Mouse (Mus musculus): ENCODE results near the gene Gm5148. TPM values are rescaled to one million over a fixed set of nuclear protein-coding genes. Genes with fewer than 3 reads are reported as not detected.

The Gm5148 gene
- total RNA-seq, 2 experiments from 2014 or later, result 0.24 TPM; not detected in 1

DNA sequence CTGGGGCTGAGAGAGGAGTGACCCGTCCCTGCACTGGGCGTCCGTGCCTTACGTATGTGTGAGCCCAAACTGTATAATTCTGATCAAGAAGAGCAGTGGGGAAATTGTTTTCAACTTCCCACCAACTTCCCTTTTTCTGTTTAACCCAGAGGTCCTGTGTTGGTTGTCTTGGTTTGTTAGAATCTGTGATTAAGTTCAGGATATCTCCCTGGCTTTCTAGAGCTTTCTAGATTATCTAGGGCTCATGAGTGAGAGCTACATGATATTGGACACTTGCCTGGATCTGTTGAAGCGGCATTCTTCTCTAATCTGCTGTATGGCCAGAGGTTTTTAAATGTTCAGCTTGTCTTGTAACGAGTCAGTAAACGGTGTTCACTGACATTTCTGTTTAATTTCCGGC lies 30.7 kb downstream of the Gm5148 start:
- no peak for DNase-seq (ENCODE audit: low spot score)

DNA sequence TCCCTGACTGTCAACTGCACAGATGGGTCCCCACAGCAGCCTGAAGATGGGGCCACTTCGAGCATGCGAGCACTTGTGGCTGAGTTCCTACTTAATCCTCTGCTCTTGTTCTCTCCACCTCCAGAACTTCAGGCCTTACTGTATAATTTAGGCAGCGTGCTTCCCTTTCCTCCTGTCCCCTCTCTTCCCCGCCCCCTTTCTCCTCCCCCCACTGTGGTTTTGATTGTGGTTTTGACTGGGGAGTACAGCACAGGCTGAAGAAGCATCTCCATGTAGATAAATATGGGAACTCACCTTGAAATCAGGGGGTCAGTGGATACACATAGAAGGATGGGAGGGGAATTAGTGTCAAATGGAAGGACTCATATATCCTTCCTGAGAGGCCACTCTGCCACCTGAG lies 31.3 kb downstream of the Gm5148 start:
- DNase-seq (ENCODE audit: low spot score), result no peak

DNA sequence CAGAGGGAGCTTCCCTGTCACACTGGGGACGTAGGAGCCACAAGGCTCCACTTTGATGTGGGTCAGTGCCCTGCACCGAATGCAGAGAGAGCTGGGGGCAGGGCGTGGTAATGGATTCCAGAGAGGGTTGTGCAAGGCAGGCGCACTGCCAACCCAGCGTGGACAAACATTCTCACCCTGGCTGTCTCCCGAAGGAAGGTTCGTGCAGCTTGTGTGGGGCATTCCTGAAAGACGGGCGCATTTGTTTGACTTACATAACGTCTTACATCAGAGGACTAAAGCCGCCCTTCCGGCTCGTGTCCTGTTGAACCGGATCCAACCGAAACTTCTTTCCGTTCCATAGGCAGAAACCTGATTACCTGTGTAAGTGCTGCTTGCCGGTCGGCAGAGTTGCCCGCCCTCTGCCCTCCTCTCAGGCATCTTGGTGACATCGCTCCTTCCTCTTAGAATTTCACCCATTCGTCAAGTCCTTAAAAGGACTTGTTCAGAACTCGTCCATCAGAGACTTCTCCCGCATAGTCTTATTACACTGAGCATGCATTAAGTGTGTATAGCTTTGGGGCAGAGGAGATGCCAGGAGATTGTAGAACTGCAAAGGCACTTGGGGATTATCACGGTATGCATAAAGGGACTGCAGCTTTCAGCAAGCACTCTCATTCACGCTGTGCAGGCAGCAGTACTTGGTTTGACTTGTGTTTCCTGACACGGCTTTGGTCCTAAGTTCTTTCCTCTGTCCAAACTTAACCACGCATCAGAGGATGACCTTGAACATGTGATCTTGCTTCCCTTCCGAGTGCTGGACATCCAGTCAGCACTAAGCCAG lies 36.9 kb downstream of the Gm5148 start:
- peak; percentile 52 for DNase-seq (ENCODE audit: low spot score)

DNA sequence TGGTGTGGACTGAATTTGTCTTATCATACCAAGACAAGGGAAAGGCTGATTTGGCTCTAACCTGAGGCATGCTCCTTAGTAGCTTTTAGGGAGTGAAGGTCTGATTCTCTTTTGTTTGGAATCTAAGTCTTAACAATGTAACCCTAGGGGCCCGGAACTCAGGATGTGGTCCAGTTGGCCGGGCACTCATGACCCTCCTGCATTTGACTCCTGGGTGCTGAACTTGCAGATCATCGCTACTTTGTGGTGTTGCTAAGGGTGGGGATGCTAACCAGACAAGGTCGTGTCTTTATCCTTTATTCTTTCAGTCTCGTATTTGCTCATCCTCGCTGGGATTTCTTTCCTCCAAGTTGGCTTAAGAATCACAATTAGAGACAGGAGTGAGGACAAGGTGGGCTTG lies 37.5 kb downstream of the Gm5148 start:
- no peak for DNase-seq (ENCODE audit: low spot score)

- DNase-seq (ENCODE audit: low spot score), result no peak
These were observed 38.1 kb downstream of the Gm5148 start for GRCm38 (mm10) chr3:37686219-37686618.

- no peak for DNase-seq (ENCODE audit: low spot score)
These were observed 48.0 kb downstream of the Gm5148 start for GRCm38 (mm10) chr3:37676291-37676690.

DNA sequence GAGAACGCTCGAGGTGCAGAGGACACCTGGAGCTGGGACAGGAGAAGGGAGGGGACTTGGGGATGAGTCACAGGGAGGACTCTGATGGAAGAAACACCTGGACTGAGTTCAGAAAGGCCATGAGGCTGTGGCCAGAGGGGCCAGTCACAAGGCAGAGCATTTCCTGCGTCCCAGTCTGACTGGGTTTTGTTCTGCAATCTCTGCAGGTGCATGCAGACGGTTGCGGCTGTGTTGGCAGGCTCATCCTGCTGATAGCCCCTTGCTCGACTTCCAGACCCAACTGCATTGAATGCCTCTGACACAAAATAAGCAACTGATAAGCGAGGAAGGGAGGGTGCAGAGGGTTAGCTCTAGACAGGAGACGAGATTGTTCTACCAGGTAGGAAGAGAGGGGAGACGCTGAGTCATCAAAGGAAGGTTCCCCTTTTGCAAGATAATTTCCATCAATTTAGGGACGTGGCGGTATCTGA lies 49.2 kb downstream of the Gm5148 start:
- DNase-seq (ENCODE audit: low spot score), result no peak

- DNase-seq (ENCODE audit: low spot score), result no peak
These were observed 50.6 kb downstream of the Gm5148 start for GRCm38 (mm10) chr3:37673513-37674261.

DNA sequence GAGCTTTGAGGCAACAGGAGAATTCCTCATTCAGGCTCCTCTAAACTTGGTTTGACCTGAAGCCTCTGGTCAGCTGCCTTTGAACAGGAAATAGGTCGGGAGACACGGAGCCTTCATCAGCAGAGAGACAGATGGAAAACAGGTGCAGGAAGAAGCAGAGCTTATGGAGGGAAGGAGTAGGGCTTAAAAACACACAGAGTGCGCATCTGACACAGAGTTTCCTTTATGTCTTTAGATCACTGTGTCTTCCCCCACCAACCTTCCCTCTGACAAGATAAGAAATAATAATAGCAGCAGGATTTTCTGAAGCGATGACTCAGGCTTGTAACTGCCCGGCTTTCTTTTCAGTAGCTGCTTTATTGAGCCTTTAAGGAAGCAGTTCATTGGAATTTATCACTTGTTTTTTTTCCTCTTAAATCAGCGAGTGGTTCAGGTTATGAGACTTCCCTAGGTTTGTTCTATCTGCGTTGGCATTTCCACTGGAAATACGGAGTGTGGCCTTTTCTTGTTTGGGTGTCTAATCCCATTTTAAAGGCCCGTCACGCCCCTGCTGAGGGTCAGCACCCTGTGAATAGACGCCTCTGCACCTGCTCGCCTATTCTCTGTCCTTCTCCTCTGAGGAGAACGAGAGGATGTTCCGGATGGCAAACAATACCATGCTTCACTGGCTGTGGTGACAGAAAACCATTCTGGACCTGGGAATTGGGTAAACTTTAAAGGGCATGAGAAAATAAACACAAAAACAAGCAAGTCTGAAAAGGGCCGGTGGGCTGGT lies 51.8 kb downstream of the Gm5148 start:
- no peak for DNase-seq (ENCODE audit: low spot score)

DNA sequence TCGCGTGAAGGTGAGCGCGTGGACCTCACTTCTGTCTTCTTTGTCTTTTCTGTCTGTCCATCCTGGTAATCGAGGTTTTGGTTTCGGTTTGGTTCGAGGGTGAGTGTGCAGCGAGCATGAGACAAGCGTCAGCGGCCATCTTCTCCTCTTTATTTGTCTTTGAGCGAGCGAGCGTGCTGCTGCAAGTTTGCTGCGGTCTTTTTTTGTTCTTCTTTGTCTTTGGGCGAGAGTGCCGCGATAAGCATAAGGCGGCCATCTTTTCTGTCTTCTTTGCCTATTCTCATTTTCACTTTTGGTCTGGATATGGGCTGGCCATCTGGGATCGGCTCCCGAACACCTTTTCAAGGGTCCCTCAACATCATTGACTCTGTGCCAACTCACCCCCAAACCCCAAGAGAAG lies 55.2 kb downstream of the Gm5148 start:
- no peak for DNase-seq (ENCODE audit: low spot score)

- no peak for DNase-seq (ENCODE audit: low spot score)
These were observed 55.6 kb downstream of the Gm5148 start for GRCm38 (mm10) chr3:37668652-37669051.

- no peak for DNase-seq (ENCODE audit: low spot score)
These were observed 56.6 kb downstream of the Gm5148 start for GRCm38 (mm10) chr3:37667736-37668135.

- no peak for DNase-seq (ENCODE audit: low spot score)
These were observed 57.2 kb downstream of the Gm5148 start for GRCm38 (mm10) chr3:37667119-37667467.

DNA sequence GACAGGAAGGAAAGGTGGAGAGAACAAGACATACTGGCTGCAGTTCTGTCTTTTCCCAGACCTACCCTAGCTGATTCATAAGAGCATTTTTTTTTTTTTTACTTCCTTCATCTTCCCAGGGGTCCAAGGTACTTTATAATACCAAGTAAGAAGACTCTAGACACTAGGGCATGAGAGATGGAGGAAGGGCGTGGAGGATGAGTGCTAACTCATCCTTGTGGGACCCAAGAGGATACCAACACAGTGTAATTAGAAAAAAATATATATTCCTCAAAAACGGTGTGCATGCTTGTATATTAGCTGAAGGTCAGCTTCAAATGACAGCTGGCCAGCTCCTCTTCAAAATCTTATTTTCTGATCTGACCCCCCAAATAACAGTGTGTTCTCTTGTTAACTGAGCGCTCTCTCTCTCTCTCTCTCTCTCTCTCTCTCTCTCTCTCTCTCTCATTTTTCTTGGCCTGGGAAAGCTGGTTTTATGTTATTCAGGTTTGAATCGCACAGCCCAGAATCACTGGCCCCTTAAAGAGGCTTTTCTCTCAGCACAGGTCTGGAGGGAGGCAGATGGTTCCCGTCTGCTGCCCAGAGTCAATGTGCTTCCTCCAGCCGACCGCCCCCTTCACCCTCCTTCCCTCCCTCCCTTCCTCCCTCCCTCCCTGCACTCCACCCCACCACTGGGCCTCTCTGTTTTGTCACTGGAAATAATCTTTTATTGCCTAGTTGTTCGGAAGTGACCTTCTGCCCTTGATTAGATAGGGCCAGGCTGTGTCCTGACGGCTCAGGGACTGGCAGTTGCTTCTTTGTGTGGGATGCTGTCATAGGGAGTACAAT lies 57.8 kb downstream of the Gm5148 start:
- DNase-seq (ENCODE audit: low spot score), result no peak

Other genes starting within 250 kb of the Gm5148 start
- 10 to 100 TPM; 15.5 to 21.9 TPM for gene Spry1, start 84.5 kb downstream of the Gm5148 start, total RNA-seq (2021)